Mouse (Mus musculus): Measurements from ENCODE around the gene Stard10.

- TF ChIP-seq POLR2A (IDR thresholded peaks at IDR 0.05; ENCODE audit: insufficient read depth, low read depth, low read length) (no peak), CTCF (IDR thresholded peaks at IDR 0.05) (no peak), EP300 (IDR thresholded peaks at IDR 0.05; ENCODE audit: insufficient read depth, low read depth, low read length) (no peak)
These were observed 4.4 kb downstream of the Stard10 start for GRCm38 (mm10) chr7:101321218-101321827.
